Comparison of ENCODE assay signal across 8 mouse cellular contexts in genomic region chr5:121220732-121221301, GRCm38 (mm10). TPM values are rescaled to one million over a fixed set of nuclear protein-coding genes. Genes with fewer than 3 reads are reported as not detected.
DNase-seq lines count a peak whose midpoint lies in the region; ATAC-seq and TF ChIP-seq lines count a peak whose summit lies in the region.

No protein-coding gene starts in this region.

- peak; percentile 49 for ATAC-seq in heart, embryonic 12.5 days (ENCODE audit: insufficient number of reproducible peaks, low FRiP score)

- TF ChIP-seq CTCF in E14TG2a.4 (conservative IDR thresholded peaks at IDR 0.05; ENCODE audit: low read length) = no peak

- H3K27ac ChIP-seq in heart, embryonic 12.5 days (ENCODE audit: poor library complexity, severe bottlenecking) = peak overlapping the region; percentile 72

- peak overlapping the region; percentile 98 for H3K4me2 ChIP-seq in heart, embryonic 12.5 days

- peak overlapping the region; percentile 97 for H3K4me3 ChIP-seq in E14TG2a.4 (replicated peaks; ENCODE audit: low read length)
- peak overlapping the region; percentile 93 for H3K4me3 ChIP-seq in heart, embryonic 12.5 days

- H3K9ac ChIP-seq in heart, embryonic 12.5 days = peak overlapping the region; percentile 95

- DNase-seq in 416B (ENCODE audit: low read depth) = peak; percentile 54
- DNase-seq in cerebellum, postnatal 36 days = peak; percentile 58 to 61
- DNase-seq in layer of hippocampus, adult 8-10 months (ENCODE audit: low spot score in 2 of 2) = peak; percentile 40 to 54
- DNase-seq in lung, postnatal 10 days = peak; percentile 43
- peak; percentile 58 for DNase-seq in right cerebral cortex, postnatal 4 days
- DNase-seq in frontal cortex, postnatal 25 days (ENCODE audit: low spot score in 2 of 2) = no peak

- H3K4me1 ChIP-seq in E14TG2a.4 (replicated peaks; ENCODE audit: low read depth, low read length) = peaks cover 22% of the 10 kb centered on the region
- peaks cover 22% of the 10 kb centered on the region for H3K4me1 ChIP-seq in heart, embryonic 12.5 days (replicated peaks)

- 0% methylated on average over 24 of the region's 38 CpGs for WGBS in heart, embryonic 12.5 days

- H3K9me3 ChIP-seq in E14TG2a.4 (ENCODE audit: low read length) = no peaks in the 10 kb centered on the region
- no peaks in the 10 kb centered on the region for H3K9me3 ChIP-seq in heart, embryonic 12.5 days (replicated peaks)

- H3K36me3 ChIP-seq in E14TG2a.4 (ENCODE audit: insufficient read depth, low read length) = no peaks in the 10 kb centered on the region
- no peaks in the 10 kb centered on the region for H3K36me3 ChIP-seq in heart, embryonic 12.5 days

- peaks cover 9% of the 10 kb centered on the region for H3K27me3 ChIP-seq in E14TG2a.4 (ENCODE audit: insufficient read depth, low read length)
- no peaks in the 10 kb centered on the region for H3K27me3 ChIP-seq in heart, embryonic 12.5 days (replicated peaks)

RNA-seq across cellular contexts. Expression of gene Hectd4, which starts 0.8 kb away (rescaled TPM):
- 5.1 and 6.8 TPM in 2 replicates for polyA plus RNA-seq in heart, embryonic 12.5 days (2016; fragmentation: Nextera tagmentation; extraction: Ambion mirVana)
- total RNA-seq in layer of hippocampus, adult 8-10 months (2022) = 100 to 1,000 TPM; 147 to 191 (median 153) TPM

RNA-seq across cellular contexts. Expression of gene Rpl6, which starts 16.5 kb away (rescaled TPM):
- polyA plus RNA-seq in heart, embryonic 12.5 days (2016; fragmentation: Nextera tagmentation; extraction: Ambion mirVana) = 377 and 402 TPM in 2 replicates
- 100 to 1,000 TPM; 517 to 564 (median 525) TPM for total RNA-seq in layer of hippocampus, adult 8-10 months (2022)

RNA-seq across cellular contexts. Expression of gene Ptpn11, which starts 29.6 kb away (rescaled TPM):
- 22.9 and 24.3 TPM in 2 replicates for polyA plus RNA-seq in heart, embryonic 12.5 days (2016; fragmentation: Nextera tagmentation; extraction: Ambion mirVana)
- total RNA-seq in layer of hippocampus, adult 8-10 months (2022) = 100 to 1,000 TPM in 2 of 4 experiments, 10 to 100 TPM in 2; 97.1 to 101 (median 99.7) TPM

Comparison
In these comparisons a context has a peak if more than half of its experiments do, and no peak if none do; other contexts are left out.
1. DNase-seq: peak in 416B (single experiment), cerebellum, postnatal 36 days (2 of 2), layer of hippocampus, adult 8-10 months (2 of 2), lung, postnatal 10 days (single experiment) and right cerebral cortex, postnatal 4 days (single experiment); none in frontal cortex, postnatal 25 days (0 of 2).